Mouse (Mus musculus): ENCODE measurements around the gene Hbb-bt.
A peak's percentile ranks its signal among the peaks of the same experiment; 100 is the strongest.
"Not testable (repeated sequence)": the region's sequence is repeated elsewhere in the genome, so short reads cannot be mapped to it uniquely, and the experiment has no call there.

The Hbb-bt gene

DNA sequence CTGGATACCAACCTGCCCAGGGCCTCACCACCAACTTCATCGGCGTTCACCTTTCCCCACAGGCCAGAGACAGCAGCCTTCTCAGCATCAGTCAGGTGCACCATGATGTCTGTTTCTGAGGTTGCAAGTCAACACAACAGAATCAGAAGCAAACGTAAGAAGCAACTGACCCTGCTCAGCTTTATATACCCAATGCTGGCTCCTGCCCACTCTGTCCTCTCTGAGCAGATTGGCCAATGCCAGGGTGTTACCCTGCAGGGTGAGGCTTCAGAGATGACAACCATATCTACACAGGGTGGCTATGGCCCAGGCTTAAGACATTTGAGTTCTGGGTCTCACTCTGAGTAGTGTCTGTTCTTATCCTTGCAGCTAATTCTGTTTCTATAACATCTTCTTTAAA lies at the start of gene Hbb-bt:
Hbb-bt (minus strand) TSS at position 231 of the 400 bp plus-strand sequence.
- no peak for DNase-seq

- DNase-seq = no peak
Measured at GRCm38 (mm10) chr7:103861531-103861930, 47.7 kb upstream of the Hbb-bt start.

DNA sequence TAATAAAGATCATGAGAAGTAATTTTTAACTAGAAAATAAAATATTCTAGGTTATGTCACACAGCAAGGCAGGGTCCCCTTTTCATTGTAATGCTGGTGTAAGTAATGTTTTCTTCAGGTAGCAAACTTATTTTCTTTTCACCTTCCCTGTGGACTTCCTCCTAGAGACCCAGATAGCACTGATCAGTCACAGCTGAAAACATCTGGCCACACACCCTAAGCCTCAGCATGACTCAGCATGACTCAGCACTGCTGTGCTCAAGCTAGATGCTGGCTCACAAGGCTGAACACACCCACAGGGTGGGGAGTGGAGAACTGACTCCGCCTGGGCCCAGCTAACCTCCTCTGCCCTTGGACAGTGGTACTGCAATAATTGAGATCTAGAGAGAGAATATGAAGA lies 47.1 kb upstream of the Hbb-bt start:
- peak; percentile 1 for DNase-seq

DNA sequence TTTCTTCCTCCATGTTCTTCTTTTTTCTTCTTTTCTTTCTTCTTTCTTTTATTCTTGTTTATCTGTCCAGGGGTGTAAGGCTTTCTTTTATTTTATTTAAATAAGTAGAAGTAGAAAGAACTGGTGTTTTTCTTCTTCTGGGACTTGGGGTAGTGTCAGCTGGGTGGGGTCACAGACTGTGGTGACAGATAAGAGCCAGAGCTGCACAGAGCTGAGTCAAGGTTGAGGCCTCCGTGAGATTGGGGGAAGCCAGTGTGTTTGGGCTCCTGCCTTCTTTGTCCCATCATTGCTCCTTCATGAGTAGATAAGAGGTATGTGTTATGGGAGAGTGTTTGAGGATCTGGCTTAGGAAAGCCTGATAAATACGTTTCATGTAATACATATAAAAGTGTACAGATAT lies 45.3 kb upstream of the Hbb-bt start:
- DNase-seq = no peak

DNA sequence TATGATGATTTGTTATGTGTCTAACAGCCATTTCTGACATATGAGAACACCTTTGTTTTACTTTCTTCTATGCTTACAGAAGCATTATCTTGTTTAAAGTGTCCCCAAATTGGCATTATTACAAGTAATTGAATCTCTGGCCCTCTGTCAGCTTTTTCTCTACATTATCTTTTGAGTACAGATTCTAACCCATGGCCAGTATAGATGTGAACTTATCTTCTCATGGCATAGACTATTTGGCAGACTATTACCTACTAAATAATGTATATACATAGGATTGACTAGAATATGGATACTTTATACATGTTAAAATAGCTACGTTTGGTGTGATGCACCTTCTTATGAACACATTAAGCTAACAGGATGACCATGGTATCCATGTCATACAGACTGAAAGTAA lies 40.9 kb upstream of the Hbb-bt start:
- no peak for DNase-seq

GRCm38 (mm10) chr7:103853090-103853489 lies 39.3 kb upstream of the Hbb-bt start, which contains the start of gene Hbb-y:
Gene Hbb-y, minus strand, starts transcription at chr7:103853216.
- DNase-seq = no peak

DNA sequence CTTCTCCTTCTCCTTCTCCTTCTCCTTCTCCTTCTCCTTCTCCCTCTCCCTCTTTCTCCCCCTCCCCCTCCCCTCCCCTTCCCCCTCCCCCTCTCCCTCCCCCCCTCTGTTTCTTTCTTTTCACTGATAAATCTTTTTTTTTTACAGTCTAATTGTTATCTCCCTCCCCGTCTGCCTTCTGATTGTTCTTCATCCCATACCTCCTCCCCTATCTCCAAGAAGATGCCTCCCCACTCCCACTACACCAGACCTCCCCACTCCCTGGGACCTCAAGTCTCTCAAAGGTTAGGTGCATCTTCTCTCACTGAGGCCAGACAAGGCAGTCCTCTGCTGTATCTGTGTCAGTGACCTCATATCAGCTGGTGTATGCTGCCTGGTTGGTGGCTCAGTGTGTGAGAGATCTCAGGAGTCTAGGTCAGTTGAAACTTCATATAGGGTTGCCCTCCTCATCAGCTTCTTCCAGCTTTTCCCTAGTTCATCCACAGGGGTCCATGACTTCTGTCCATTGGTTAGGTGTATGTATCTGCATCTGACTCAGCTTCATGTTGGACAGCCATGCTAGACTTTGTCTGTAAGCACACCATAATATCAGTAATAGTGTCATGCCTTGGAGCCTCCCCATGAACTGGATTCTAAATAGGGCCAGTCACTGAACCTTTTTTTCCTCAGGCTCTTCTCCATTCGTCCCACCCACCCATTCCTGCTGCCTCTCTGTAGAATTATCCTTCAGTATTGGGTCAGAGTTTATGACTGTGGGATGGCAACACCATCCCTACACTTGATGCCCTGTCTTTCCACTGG lies 30.9 kb upstream of the Hbb-bt start:
- DNase-seq = no peak

DNA sequence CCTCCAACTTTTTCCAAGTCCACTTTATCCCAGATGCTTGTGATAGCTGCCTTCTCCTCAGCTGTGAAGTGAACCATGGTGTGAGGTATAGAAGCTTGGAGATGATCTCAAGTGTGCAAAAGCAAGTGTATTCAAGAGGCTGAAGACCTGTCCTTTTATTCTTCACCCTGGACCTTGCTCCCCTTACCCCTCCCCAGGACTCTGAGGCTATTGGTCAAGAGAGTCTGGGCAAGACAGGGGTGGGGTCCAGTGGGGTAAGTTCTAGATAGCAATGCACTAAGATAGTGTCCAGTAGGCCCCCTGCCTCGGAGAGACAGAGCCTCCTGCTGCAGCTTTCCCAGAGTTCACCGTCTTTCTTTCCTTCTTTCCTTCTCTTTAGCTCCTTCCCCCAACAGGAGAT lies 29.2 kb upstream of the Hbb-bt start, which contains the start of gene Hbb-bh1:
Hbb-bh1 (minus strand) TSS at position 131 of the 400 bp plus-strand sequence.
- DNase-seq = no peak

GRCm38 (mm10) chr7:103840268-103840667 lies 26.5 kb upstream of the Hbb-bt start, which contains the start of gene Hbb-bh2:
Gene Hbb-bh2, minus strand, starts transcription at chr7:103840520.
- no peak for DNase-seq

GRCm38 (mm10) chr7:103827808-103828207 lies 14.0 kb upstream of the Hbb-bt start, which contains the start of gene Hbb-bs:
Gene Hbb-bs, minus strand, starts transcription at chr7:103828096.
- no peak for DNase-seq

GRCm38 (mm10) chr7:103827139-103827538 lies 13.3 kb upstream of the Hbb-bt start:
- DNase-seq = not testable (repeated sequence)

DNA sequence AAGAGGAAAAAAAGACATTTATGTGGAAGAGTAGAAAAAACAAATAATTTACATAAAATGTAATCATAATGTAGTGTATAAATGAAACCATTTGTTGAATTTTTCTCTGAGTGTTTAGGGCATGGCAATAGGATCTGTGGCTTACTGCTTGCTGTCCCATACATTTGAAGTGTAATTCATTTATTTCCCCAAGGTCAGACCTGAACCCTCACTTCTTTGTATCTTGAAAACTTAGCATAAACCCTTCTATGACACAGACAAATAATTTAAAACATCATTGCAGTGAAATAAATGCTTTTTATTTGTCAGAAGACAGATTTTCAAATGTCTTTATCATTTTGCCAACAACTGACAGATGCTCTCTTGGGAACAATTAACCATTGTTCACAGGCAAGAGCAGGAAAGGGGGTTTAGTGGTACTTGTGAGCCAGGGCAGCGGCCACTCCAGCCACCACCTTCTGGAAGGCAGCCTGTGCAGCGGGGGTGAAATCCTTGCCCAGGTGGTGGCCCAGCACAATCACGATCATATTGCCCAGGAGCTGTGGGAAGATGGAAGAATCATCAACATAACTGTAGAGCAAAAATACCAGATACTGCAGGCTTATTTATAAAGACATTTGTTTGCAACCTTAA lies 12.6 kb upstream of the Hbb-bt start:
- DNase-seq = no peak

- DNase-seq = no peak
Measured at GRCm38 (mm10) chr7:103825536-103826254, 11.9 kb upstream of the Hbb-bt start.

- no peak for DNase-seq
Measured at GRCm38 (mm10) chr7:103824597-103824996, 10.8 kb upstream of the Hbb-bt start.

GRCm38 (mm10) chr7:103815085-103815484 lies 1.3 kb upstream of the Hbb-bt start:
- not testable (repeated sequence) for DNase-seq

DNA sequence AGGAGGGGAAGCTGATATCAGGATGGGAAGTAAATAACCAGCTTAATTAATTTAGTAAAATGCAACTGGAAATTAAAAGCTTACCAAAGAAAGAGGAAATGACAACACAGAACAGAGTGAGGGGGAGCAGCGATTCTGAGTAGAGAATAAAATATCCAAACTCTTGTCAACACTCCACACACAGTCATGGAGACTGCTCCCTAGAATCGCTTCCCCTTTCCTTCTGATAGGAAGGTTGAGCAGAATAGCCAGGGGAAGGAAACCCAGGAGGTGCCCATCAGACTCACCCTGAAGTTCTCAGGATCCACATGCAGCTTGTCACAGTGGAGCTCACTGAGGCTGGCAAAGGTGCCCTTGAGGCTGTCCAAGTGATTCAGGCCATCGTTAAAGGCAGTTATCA lies 644 bp downstream of the Hbb-bt start:
- not testable (repeated sequence) for DNase-seq

GRCm38 (mm10) chr7:103812174-103812573 lies 1.6 kb downstream of the Hbb-bt start:
- no peak for DNase-seq

DNA sequence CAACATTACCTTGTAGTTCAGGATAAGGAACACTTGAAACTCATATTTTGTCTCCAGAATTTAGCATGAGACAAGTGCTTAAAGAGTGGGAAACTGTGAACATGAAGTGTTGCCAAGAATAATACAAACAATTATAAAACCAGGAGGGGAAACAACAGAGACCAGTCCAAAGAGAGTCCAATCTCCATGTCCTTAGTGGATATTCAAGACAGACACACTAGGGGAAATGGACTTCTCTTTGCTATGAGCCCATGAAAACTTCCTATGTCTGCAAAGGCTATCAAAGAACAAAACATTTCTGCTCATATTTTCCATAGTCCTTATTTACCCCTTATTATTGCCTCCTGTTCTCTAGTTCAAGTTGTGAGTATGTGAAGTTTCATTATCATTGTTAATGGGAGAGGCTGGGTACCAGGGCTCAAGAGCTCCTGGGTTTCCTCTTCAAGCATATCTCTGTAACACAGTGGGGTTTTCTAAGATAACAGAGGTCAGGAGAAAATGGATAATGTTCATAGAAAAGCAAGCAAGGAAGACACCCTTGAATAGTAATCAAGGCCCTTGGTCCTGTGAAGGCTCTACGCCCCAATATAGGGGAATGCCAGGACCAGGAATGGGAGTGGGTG lies 2.5 kb downstream of the Hbb-bt start:
- DNase-seq = no peak

DNA sequence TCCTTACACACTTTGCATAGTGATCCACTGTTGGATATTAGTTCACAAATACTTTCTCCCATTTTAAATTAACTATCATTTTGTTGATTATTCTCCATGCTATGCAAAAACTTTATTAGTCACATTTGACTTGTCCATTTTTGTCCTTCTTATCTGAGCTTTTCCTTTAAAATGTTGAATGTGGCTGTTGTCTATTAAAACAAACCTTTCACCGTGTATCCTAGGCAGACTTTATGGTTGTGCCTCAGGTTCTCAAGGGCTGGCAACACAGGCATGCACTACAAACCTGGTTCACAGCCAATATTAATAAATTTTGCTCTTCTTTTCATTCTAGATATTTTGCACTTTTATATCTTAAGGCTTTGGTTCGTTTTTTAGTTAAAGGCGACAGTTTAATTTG lies 3.0 kb downstream of the Hbb-bt start:
- no peak for DNase-seq

- no peak for DNase-seq
Measured at GRCm38 (mm10) chr7:103810296-103810695, 3.5 kb downstream of the Hbb-bt start.

- no peak for DNase-seq
Measured at GRCm38 (mm10) chr7:103809801-103810155, 4.0 kb downstream of the Hbb-bt start.

GRCm38 (mm10) chr7:103808971-103809800 lies 4.6 kb downstream of the Hbb-bt start:
- DNase-seq = no peak

All from lung, postnatal 36 days (tissue).